Mouse (Mus musculus): ENCODE results near the gene Ptpn22. TPM values are rescaled to one million over a fixed set of nuclear protein-coding genes. Genes with fewer than 3 reads are reported as not detected.

The Ptpn22 gene
- total and polyA plus RNA-seq, 2 experiments: 0.78 to 0.83 TPM

GRCm38 (mm10) chr3:103831146-103831545 lies 28.4 kb upstream of the Ptpn22 start:
- 90% methylated on average over 7 of the region's 7 CpGs for WGBS
- no peak overlapping the region for H3K4me3 ChIP-seq (ENCODE audit: insufficient read depth, low read depth, low read length)
- H3K36me3 ChIP-seq (ENCODE audit: control insufficient read depth, insufficient read depth, low read length): no peaks in the 10 kb centered on the region
- H3K27me3 ChIP-seq (ENCODE audit: control insufficient read depth, insufficient read depth, low read length): no peaks in the 10 kb centered on the region
- no peaks in the 10 kb centered on the region for H3K4me1 ChIP-seq (ENCODE audit: control insufficient read depth, insufficient read depth, low read length)
- no peak for DNase-seq (ENCODE audit: extremely low read depth, low read depth, low spot score)
- no peak for TF ChIP-seq POLR2A (IDR thresholded peaks at IDR 0.05; ENCODE audit: extremely low read depth, insufficient read depth, low read length)
- TF ChIP-seq CTCF (IDR thresholded peaks at IDR 0.05; ENCODE audit: low read depth, low read length): no peak
- no peaks in the 10 kb centered on the region for H3K79me2 ChIP-seq (ENCODE audit: control insufficient read depth, insufficient read depth, low read length)
- no peak overlapping the region for H3K27ac ChIP-seq (replicated peaks; ENCODE audit: insufficient read depth, low read depth, low read length)
- no peak overlapping the region for H3K9ac ChIP-seq (ENCODE audit: low read depth, low read length)

- Histone ChIP-seq H3K27me3 (ENCODE audit: control insufficient read depth, insufficient read depth, low read length) (no peaks in the 10 kb centered on the region), H3K27ac (replicated peaks; ENCODE audit: insufficient read depth, low read depth, low read length) (no peak within 1 kb of the TSS), H3K4me1 (ENCODE audit: control insufficient read depth, insufficient read depth, low read length) (no peaks in the 10 kb centered on the region), H3K9ac (ENCODE audit: low read depth, low read length) (no peak within 1 kb of the TSS), H3K36me3 (ENCODE audit: control insufficient read depth, insufficient read depth, low read length) (no peaks in the 10 kb centered on the region), H3K4me3 (ENCODE audit: insufficient read depth, low read depth, low read length) (no peak within 1 kb of the TSS), H3K79me2 (ENCODE audit: control insufficient read depth, insufficient read depth, low read length) (no peaks in the 10 kb centered on the region)
- no peak for TF ChIP-seq POLR2A (IDR thresholded peaks at IDR 0.05; ENCODE audit: extremely low read depth, insufficient read depth, low read length)
- TF ChIP-seq CTCF (IDR thresholded peaks at IDR 0.05; ENCODE audit: low read depth, low read length): no peak
- no peak for DNase-seq (ENCODE audit: extremely low read depth, low read depth, low spot score)
These were observed 27.2 kb upstream of the Ptpn22 start, which contains the start of gene Bcl2l15 for GRCm38 (mm10) chr3:103832426-103832825. Gene Bcl2l15, plus strand, starts transcription at chr3:103832601.

- 84% methylated on average over 2 of the region's 2 CpGs for WGBS
- Histone ChIP-seq H3K4me1 (ENCODE audit: control insufficient read depth, insufficient read depth, low read length) (no peaks in the 10 kb centered on the region), H3K27ac (replicated peaks; ENCODE audit: insufficient read depth, low read depth, low read length) (no peak overlapping the region), H3K79me2 (ENCODE audit: control insufficient read depth, insufficient read depth, low read length) (no peaks in the 10 kb centered on the region), H3K27me3 (ENCODE audit: control insufficient read depth, insufficient read depth, low read length) (no peaks in the 10 kb centered on the region), H3K36me3 (ENCODE audit: control insufficient read depth, insufficient read depth, low read length) (no peaks in the 10 kb centered on the region), H3K4me3 (ENCODE audit: insufficient read depth, low read depth, low read length) (no peak overlapping the region), H3K9ac (ENCODE audit: low read depth, low read length) (no peak overlapping the region)
- TF ChIP-seq CTCF (IDR thresholded peaks at IDR 0.05; ENCODE audit: low read depth, low read length) (no peak), POLR2A (IDR thresholded peaks at IDR 0.05; ENCODE audit: extremely low read depth, insufficient read depth, low read length) (no peak)
- DNase-seq (ENCODE audit: extremely low read depth, low read depth, low spot score): no peak
These were observed 25.6 kb upstream of the Ptpn22 start for GRCm38 (mm10) chr3:103834001-103834400.

GRCm38 (mm10) chr3:103835272-103835950 lies 24.2 kb upstream of the Ptpn22 start:
- Histone ChIP-seq H3K27me3 (ENCODE audit: control insufficient read depth, insufficient read depth, low read length) (no peaks in the 10 kb centered on the region), H3K27ac (replicated peaks; ENCODE audit: insufficient read depth, low read depth, low read length) (no peak overlapping the region), H3K4me1 (ENCODE audit: control insufficient read depth, insufficient read depth, low read length) (no peaks in the 10 kb centered on the region), H3K9ac (ENCODE audit: low read depth, low read length) (no peak overlapping the region), H3K4me3 (ENCODE audit: insufficient read depth, low read depth, low read length) (no peak overlapping the region), H3K36me3 (ENCODE audit: control insufficient read depth, insufficient read depth, low read length) (no peaks in the 10 kb centered on the region), H3K79me2 (ENCODE audit: control insufficient read depth, insufficient read depth, low read length) (no peaks in the 10 kb centered on the region)
- DNase-seq (ENCODE audit: extremely low read depth, low read depth, low spot score): no peak
- TF ChIP-seq CTCF (IDR thresholded peaks at IDR 0.05; ENCODE audit: low read depth, low read length) (no peak), POLR2A (IDR thresholded peaks at IDR 0.05; ENCODE audit: extremely low read depth, insufficient read depth, low read length) (no peak)
- WGBS: 85% methylated on average over 6 of the region's 6 CpGs

- Histone ChIP-seq H3K4me3 (ENCODE audit: insufficient read depth, low read depth, low read length) (no peak overlapping the region), H3K27me3 (ENCODE audit: control insufficient read depth, insufficient read depth, low read length) (no peaks in the 10 kb centered on the region), H3K9ac (ENCODE audit: low read depth, low read length) (no peak overlapping the region), H3K36me3 (ENCODE audit: control insufficient read depth, insufficient read depth, low read length) (no peaks in the 10 kb centered on the region), H3K79me2 (ENCODE audit: control insufficient read depth, insufficient read depth, low read length) (no peaks in the 10 kb centered on the region), H3K27ac (replicated peaks; ENCODE audit: insufficient read depth, low read depth, low read length) (no peak overlapping the region), H3K4me1 (ENCODE audit: control insufficient read depth, insufficient read depth, low read length) (no peaks in the 10 kb centered on the region)
- TF ChIP-seq CTCF (IDR thresholded peaks at IDR 0.05; ENCODE audit: low read depth, low read length): no peak
- no peak for TF ChIP-seq POLR2A (IDR thresholded peaks at IDR 0.05; ENCODE audit: extremely low read depth, insufficient read depth, low read length)
- 83% methylated on average over 10 of the region's 10 CpGs for WGBS
- DNase-seq (ENCODE audit: extremely low read depth, low read depth, low spot score): no peak
These were observed 23.7 kb upstream of the Ptpn22 start for GRCm38 (mm10) chr3:103835951-103836310.

- 95% methylated on average over 5 of the region's 5 CpGs for WGBS
These were observed 23.1 kb upstream of the Ptpn22 start for GRCm38 (mm10) chr3:103836453-103836852.

More at GRCm38 (mm10) chr3:103836453-103836852, 23.1 kb upstream of the Ptpn22 start:
- Histone ChIP-seq H3K36me3 (ENCODE audit: control insufficient read depth, insufficient read depth, low read length) (no peaks in the 10 kb centered on the region), H3K4me3 (ENCODE audit: insufficient read depth, low read depth, low read length) (no peak overlapping the region), H3K27ac (replicated peaks; ENCODE audit: insufficient read depth, low read depth, low read length) (no peak overlapping the region), H3K9ac (ENCODE audit: low read depth, low read length) (no peak overlapping the region), H3K4me1 (ENCODE audit: control insufficient read depth, insufficient read depth, low read length) (no peaks in the 10 kb centered on the region), H3K79me2 (ENCODE audit: control insufficient read depth, insufficient read depth, low read length) (no peaks in the 10 kb centered on the region), H3K27me3 (ENCODE audit: control insufficient read depth, insufficient read depth, low read length) (no peaks in the 10 kb centered on the region)
- TF ChIP-seq CTCF (IDR thresholded peaks at IDR 0.05; ENCODE audit: low read depth, low read length) (no peak), POLR2A (IDR thresholded peaks at IDR 0.05; ENCODE audit: extremely low read depth, insufficient read depth, low read length) (no peak)
- no peak for DNase-seq (ENCODE audit: extremely low read depth, low read depth, low spot score)

All from liver, adult 2 months (tissue).